Mouse (Mus musculus) layer of hippocampus, postnatal 25 days (tissue): ENCODE data around the gene Parpbp. TPM values are rescaled to one million over a fixed set of nuclear protein-coding genes. Genes with fewer than 3 reads are reported as not detected.

Source experiments
- total RNA-seq, 2 experiments: library from RNA; stranded (reverse); gene quantifications; 2 replicates each; pipeline ENCODE4 v1.2.3; 2021

Parpbp gene
- total RNA-seq, 2 experiments from 2014 or later, result 0.74 to 0.80 TPM

Other genes starting within 250 kb of the Parpbp start
- not detected for gene Pmch, start 55.9 kb downstream of the Parpbp start, total RNA-seq
- 1 to 10 TPM; 6.2 to 8.9 TPM for gene Nup37, start 51 bp upstream of the Parpbp start, total RNA-seq
- gene Washc3, start 54.2 kb upstream of the Parpbp start, total RNA-seq, result 10 to 100 TPM; 25.5 to 27.1 TPM
- gene Dram1, start 232.1 kb upstream of the Parpbp start, total RNA-seq, result 1 to 10 TPM; 1.1 to 1.5 TPM
- 10 to 100 TPM; 73.6 to 82.2 TPM for gene Gnptab, start 232.2 kb upstream of the Parpbp start, total RNA-seq